Comparison of ENCODE assay signal across 9 mouse cellular contexts in the genomic region with DNA sequence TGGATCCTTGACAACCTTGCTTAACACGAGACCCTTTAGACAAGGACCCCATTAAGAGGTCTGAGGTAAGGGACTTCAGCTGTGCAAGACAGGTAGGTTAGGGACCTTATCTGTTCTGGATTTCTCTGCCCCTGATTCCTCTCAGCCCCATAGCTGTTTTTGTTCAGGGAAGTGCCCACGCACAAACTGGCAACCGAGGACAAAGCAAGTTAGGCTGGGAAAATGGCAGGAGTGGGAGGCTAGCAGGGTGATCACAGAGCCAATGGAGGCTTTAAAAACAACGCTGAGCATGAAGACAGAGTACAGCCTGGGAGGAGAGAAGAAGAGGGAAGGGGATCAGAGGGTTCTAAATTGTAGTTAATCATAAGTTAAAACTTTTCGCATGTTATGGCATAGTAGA.
"Had no signal": no experiment of that assay in that cellular context is flagged by ENCODE, and none has a peak within 500 bp of the region (broad histone marks: within the 10 kb centered on the region; RNA-seq: fewer than 3 reads in every experiment).

No protein-coding gene starts in this region.

- DNase-seq: kidney, adult 2 months; kidney, postnatal 14 days; lung, embryonic 14.5 days; lung, postnatal 14 days; retina, postnatal 1 day; right cerebral cortex, postnatal 25 days had no signal

- ATAC-seq: intestine, embryonic 16.5 days; liver, embryonic 12.5 days; midbrain, embryonic 15.5 days had no signal
